Mouse (Mus musculus): ENCODE measurements around the gene Phactr4. TPM values are rescaled to one million over a fixed set of nuclear protein-coding genes. Genes with fewer than 3 reads are reported as not detected.
A peak's percentile ranks its signal among the peaks of the same experiment; 100 is the strongest.

Phactr4 gene
- total and polyA plus RNA-seq, 3 experiments: 7.2 to 79.5 (median 28.7) TPM

DNA sequence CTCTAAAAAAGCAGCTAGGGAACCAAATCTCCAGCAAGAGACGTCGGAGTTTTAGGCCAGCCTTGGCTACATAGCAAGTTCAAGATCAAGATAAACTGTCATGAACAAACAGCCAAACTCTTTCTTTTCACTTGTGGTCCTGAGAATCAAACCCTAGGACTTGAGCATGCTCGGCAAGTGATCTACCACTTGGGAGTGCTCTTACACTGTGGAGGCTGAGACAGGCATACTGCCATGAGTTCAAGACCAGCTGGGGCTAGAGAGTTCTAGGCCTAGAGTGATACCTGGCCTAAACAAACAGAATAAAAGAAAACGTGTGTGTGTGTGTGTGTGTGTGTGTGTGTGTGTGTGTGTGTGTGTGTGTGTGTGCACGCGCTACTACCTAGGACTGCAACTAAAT lies 31.9 kb upstream of the Phactr4 start:
- Histone ChIP-seq H3K9me3 (replicated peaks; ENCODE audit: insufficient read depth, low read length) (no peaks in the 10 kb centered on the region), H3K9ac (ENCODE audit: control insufficient read depth, low read depth, low read length, poor library complexity, severe bottlenecking) (no peak overlapping the region), H3K27ac (ENCODE audit: control insufficient read depth, low read depth, low read length) (no peak overlapping the region), H3K36me3 (ENCODE audit: control insufficient read depth in 1 of 2, insufficient read depth in 2 of 2, low read length in 2 of 2) (peaks cover 0 to 4% of the 10 kb centered on the region in 2 experiments; a peak in 3 of 4 replicates), H3K4me1 (ENCODE audit: control insufficient read depth in 1 of 2, insufficient read depth in 2 of 2, low read length in 2 of 2) (peaks cover 0 to 3% of the 10 kb centered on the region in 2 experiments; a peak in 1 of 4 replicates), H3K79me2 (ENCODE audit: control insufficient read depth, insufficient read depth, low read length, poor library complexity) (no peaks in the 10 kb centered on the region), H3K27me3 (ENCODE audit: control insufficient read depth in 1 of 2, insufficient read depth in 2 of 2, low read length in 2 of 2) (no peaks in the 10 kb centered on the region), H3K4me3 (ENCODE audit: control insufficient read depth in 1 of 2, insufficient read depth in 1 of 2, low read depth in 2 of 2, low read length in 2 of 2) (no peak overlapping the region)
- no peak for TF ChIP-seq TAL1 (IDR thresholded peaks at IDR 0.05; ENCODE audit: low read length)
- TF ChIP-seq RAD21 (IDR thresholded peaks at IDR 0.05; ENCODE audit: low read depth, low read length): peak; percentile 22
- TF ChIP-seq SMC3 (IDR thresholded peaks at IDR 0.05; ENCODE audit: low read depth, low read length): peak; percentile 13; the same call in 1 of the 2 replicates
- TF ChIP-seq CTCF (IDR thresholded peaks at IDR 0.05 in 2 of 3, conservative IDR thresholded peaks at IDR 0.05 in 1 of 3; ENCODE audit: control insufficient read depth in 1 of 3, insufficient read depth in 1 of 3, low read depth in 2 of 3, low read length in 3 of 3, poor library complexity in 1 of 3, severe bottlenecking in 1 of 3): peak in 1 of 3 experiments; percentile 19; a peak in 2 of 6 replicates
- DNase-seq (ENCODE audit: low read depth, low spot score): no peak

DNA sequence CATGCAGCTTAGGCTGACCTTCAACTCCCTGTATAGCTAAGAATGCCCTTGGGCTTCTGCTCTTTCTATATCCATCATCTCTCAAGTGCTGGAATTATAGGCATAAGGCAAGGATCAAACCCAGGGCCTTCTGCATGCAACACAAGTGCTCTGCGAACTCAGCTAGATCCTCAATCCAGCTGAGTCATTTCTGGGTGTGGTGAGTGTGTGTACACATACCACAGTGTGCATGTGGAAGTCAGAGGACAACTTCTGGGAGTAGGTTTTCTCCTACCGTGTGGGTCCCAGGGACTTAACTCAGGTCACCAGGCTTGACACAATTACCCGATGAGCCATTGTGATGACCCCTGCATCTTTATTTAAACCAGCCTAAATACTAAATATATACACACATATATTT lies 27.5 kb upstream of the Phactr4 start:
- Histone ChIP-seq H3K4me3 (ENCODE audit: control insufficient read depth in 1 of 2, insufficient read depth in 1 of 2, low read depth in 2 of 2, low read length in 2 of 2) (no peak overlapping the region), H3K27ac (ENCODE audit: control insufficient read depth, low read depth, low read length) (no peak overlapping the region), H3K27me3 (ENCODE audit: control insufficient read depth in 1 of 2, insufficient read depth in 2 of 2, low read length in 2 of 2) (no peaks in the 10 kb centered on the region), H3K9me3 (replicated peaks; ENCODE audit: insufficient read depth, low read length) (no peaks in the 10 kb centered on the region), H3K4me1 (ENCODE audit: control insufficient read depth in 1 of 2, insufficient read depth in 2 of 2, low read length in 2 of 2) (peaks cover 0 to 5% of the 10 kb centered on the region in 2 experiments; a peak in 2 of 4 replicates), H3K79me2 (ENCODE audit: control insufficient read depth, insufficient read depth, low read length, poor library complexity) (no peaks in the 10 kb centered on the region), H3K36me3 (ENCODE audit: control insufficient read depth in 1 of 2, insufficient read depth in 2 of 2, low read length in 2 of 2) (peaks cover 0 to 4% of the 10 kb centered on the region in 2 experiments; a peak in 1 of 4 replicates), H3K9ac (ENCODE audit: control insufficient read depth, low read depth, low read length, poor library complexity, severe bottlenecking) (no peak overlapping the region)
- DNase-seq (ENCODE audit: low read depth, low spot score): peak; percentile 58
- TF ChIP-seq ZNF384 (IDR thresholded peaks at IDR 0.05; ENCODE audit: low read depth, low read length): no peak
- TF ChIP-seq KAT2A (conservative IDR thresholded peaks at IDR 0.05; ENCODE audit: low read depth, low read length): no peak
- TF ChIP-seq CTCF (IDR thresholded peaks at IDR 0.05 in 2 of 3, conservative IDR thresholded peaks at IDR 0.05 in 1 of 3; ENCODE audit: control insufficient read depth in 1 of 3, insufficient read depth in 1 of 3, low read depth in 2 of 3, low read length in 3 of 3, poor library complexity in 1 of 3, severe bottlenecking in 1 of 3): no peak
- no peak for TF ChIP-seq ELF1 (IDR thresholded peaks at IDR 0.05; ENCODE audit: low read depth, low read length)
- TF ChIP-seq BHLHE40 (IDR thresholded peaks at IDR 0.05; ENCODE audit: borderline replicate concordance, low read depth, low read length): no peak
- no peak for TF ChIP-seq HCFC1 (IDR thresholded peaks at IDR 0.05; ENCODE audit: low read depth, low read length)
- TF ChIP-seq CHD1 (IDR thresholded peaks at IDR 0.05; ENCODE audit: low read depth, low read length): no peak
- no peak for TF ChIP-seq USF1 (IDR thresholded peaks at IDR 0.05; ENCODE audit: low read depth, low read length)
- TF ChIP-seq MAZ (IDR thresholded peaks at IDR 0.05; ENCODE audit: low read depth, low read length): no peak
- no peak for TF ChIP-seq MYC (IDR thresholded peaks at IDR 0.05; ENCODE audit: low read depth, low read length)
- no peak for TF ChIP-seq MEF2A (IDR thresholded peaks at IDR 0.05; ENCODE audit: extremely low read depth, insufficient replicate concordance, low read depth, low read length, poor library complexity, severe bottlenecking)
- TF ChIP-seq MXI1 (IDR thresholded peaks at IDR 0.05; ENCODE audit: low read depth, low read length): no peak
- TF ChIP-seq NELFE (IDR thresholded peaks at IDR 0.05; ENCODE audit: low read depth, low read length): no peak
- no peak for TF ChIP-seq RAD21 (IDR thresholded peaks at IDR 0.05; ENCODE audit: low read depth, low read length)
- no peak for TF ChIP-seq GATA1 (IDR thresholded peaks at IDR 0.05; ENCODE audit: low read depth, low read length)
- no peak for TF ChIP-seq NRF1 (IDR thresholded peaks at IDR 0.05; ENCODE audit: insufficient read depth, low read depth, low read length, poor library complexity, severe bottlenecking)
- no peak for TF ChIP-seq UBTF (IDR thresholded peaks at IDR 0.05; ENCODE audit: borderline replicate concordance, insufficient read depth, low read depth, low read length)
- no peak for TF ChIP-seq MAX (IDR thresholded peaks at IDR 0.05; ENCODE audit: low read length)
